Mouse (Mus musculus): ENCODE data around the gene Vmn1r175. TPM values are rescaled to one million over a fixed set of nuclear protein-coding genes. Genes with fewer than 3 reads are reported as not detected.
"Not testable (repeated sequence)": the region's sequence is repeated elsewhere in the genome, so short reads cannot be mapped to it uniquely, and the experiment has no call there.

The Vmn1r175 gene
- polyA plus RNA-seq (2015; fragmentation: Nextera tagmentation; extraction: Ambion mirVana): not detected in 2 replicates

DNA sequence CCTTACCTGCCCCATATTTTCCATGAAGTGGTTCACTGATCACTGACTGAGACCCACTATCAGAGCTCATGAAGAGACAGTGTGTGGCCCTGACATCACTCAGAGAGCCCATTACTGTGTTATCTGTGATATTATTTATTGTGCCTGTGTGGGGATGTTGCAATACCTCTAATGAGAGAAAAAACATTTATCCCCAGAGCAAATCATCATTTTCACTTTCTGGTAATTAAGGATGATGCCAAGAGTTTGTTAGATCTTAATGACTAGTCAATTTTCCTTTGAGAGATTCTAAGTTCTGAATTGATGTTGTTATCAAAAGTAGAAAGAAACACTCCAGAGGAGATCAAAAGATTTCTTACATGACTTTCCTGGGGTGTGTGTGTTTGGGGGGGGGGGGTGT is at the start of gene Vmn1r175:
Gene Vmn1r175 (minus strand): TSS at position 101 of the 400 bp plus-strand sequence.
- DNase-seq (ENCODE audit: low spot score): not testable (repeated sequence)

DNA sequence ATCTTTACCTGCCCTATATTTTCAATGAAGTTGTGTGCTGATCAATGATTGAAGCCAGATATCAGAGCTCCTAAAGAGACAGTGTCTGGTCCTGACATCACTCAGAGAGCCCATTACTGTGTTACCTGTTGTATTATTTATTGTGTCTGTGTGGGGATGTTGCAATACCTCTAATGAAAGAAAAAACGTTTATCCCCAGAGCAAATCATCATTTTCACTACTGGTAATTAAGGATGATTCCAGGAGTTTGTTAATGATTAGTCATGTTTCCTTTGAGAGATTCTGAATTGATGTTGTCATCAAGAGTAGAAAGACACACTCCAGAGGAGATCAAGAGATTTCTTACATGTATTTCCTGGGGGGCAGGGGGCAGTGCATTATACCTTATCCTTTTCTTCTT is 26.8 kb upstream of the Vmn1r175 start, which contains the start of gene Vmn1r176:
Gene Vmn1r176 (minus strand): TSS at position 101 of the 400 bp plus-strand sequence.
- not testable (repeated sequence) for DNase-seq (ENCODE audit: low spot score)

DNA sequence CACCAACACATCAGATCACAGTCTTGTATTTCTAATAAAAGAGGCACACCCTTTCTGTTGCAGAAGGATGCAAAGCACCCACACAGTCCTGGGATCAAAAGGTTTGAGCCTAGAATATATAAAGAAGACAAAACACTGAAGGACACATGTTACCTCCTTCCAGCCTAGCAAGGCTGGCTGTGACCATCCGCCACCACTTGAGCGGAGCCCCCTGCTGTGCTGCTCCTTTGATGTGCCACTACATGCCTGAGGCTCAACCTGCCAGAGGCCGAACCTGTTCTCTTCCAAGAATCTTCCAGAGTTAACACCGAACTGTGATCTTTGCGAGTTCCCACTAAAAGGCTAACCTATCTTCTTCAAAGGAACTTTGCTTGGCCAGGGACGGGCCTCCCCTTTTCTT is 25.9 kb downstream of the Vmn1r175 start:
- DNase-seq (ENCODE audit: low spot score): no peak

Other genes starting within 250 kb of the Vmn1r175 start
- not detected in 2 replicates for gene Vmn1r169, start 235.1 kb downstream of the Vmn1r175 start, polyA plus RNA-seq (2015; fragmentation: Nextera tagmentation; extraction: Ambion mirVana)
- not detected in 2 replicates for gene Vmn1r170, start 204.5 kb downstream of the Vmn1r175 start, polyA plus RNA-seq (2015; fragmentation: Nextera tagmentation; extraction: Ambion mirVana)
- gene Vmn1r171, start 179.9 kb downstream of the Vmn1r175 start, polyA plus RNA-seq (2015; fragmentation: Nextera tagmentation; extraction: Ambion mirVana): not detected in 2 replicates
- gene Vmn1r172, start 152.3 kb downstream of the Vmn1r175 start, polyA plus RNA-seq (2015; fragmentation: Nextera tagmentation; extraction: Ambion mirVana): not detected in 2 replicates
- gene Vmn1r173, start 109.9 kb downstream of the Vmn1r175 start, polyA plus RNA-seq (2015; fragmentation: Nextera tagmentation; extraction: Ambion mirVana): not detected in 2 replicates
- gene Vmn1r174, start 58.4 kb downstream of the Vmn1r175 start, polyA plus RNA-seq (2015; fragmentation: Nextera tagmentation; extraction: Ambion mirVana): not detected in 2 replicates
- not detected in 2 replicates for gene Vmn1r176, start 26.7 kb upstream of the Vmn1r175 start, polyA plus RNA-seq (2015; fragmentation: Nextera tagmentation; extraction: Ambion mirVana)
- gene Vmn1r177, start 55.8 kb upstream of the Vmn1r175 start, polyA plus RNA-seq (2015; fragmentation: Nextera tagmentation; extraction: Ambion mirVana): not detected in 2 replicates
- gene Vmn1r178, start 81.4 kb upstream of the Vmn1r175 start, polyA plus RNA-seq (2015; fragmentation: Nextera tagmentation; extraction: Ambion mirVana): not detected in 2 replicates
- gene Vmn1r179, start 116.3 kb upstream of the Vmn1r175 start, polyA plus RNA-seq (2015; fragmentation: Nextera tagmentation; extraction: Ambion mirVana): not detected in 2 replicates
- not detected in 2 replicates for gene Vmn1r180, start 140.0 kb upstream of the Vmn1r175 start, polyA plus RNA-seq (2015; fragmentation: Nextera tagmentation; extraction: Ambion mirVana)
- gene Vmn1r181, start 164.0 kb upstream of the Vmn1r175 start, polyA plus RNA-seq (2015; fragmentation: Nextera tagmentation; extraction: Ambion mirVana): 0.08 TPM in 1 of 2 replicates, not detected in the other
- gene V1rd19, start 191.0 kb upstream of the Vmn1r175 start, polyA plus RNA-seq (2015; fragmentation: Nextera tagmentation; extraction: Ambion mirVana): not detected in 2 replicates
- gene Vmn1r183, start 242.6 kb upstream of the Vmn1r175 start, polyA plus RNA-seq (2015; fragmentation: Nextera tagmentation; extraction: Ambion mirVana): not detected in 2 replicates

Measured in thymus, postnatal 0 days (tissue).